Mouse (Mus musculus) lung, adult 10 weeks (tissue): ENCODE results near the gene Mief2. TPM values are rescaled to one million over a fixed set of nuclear protein-coding genes. Genes with fewer than 3 reads are reported as not detected.

Source experiments
- polyA plus RNA-seq: library from polyadenylated mRNA; stranded (reverse); fragments of 350-450 nt; fragmentation: Illumina TruSeq; extraction: RNeasy Lipid Tissue Mini Kit (QIAGEN cat#74804); gene quantifications from one replicate; pipeline ENCODE4 v1.2.3, GENCODE M21; 2014; ENCODE audit warnings: low read depth, low replicate concordance; ENCODE audit not compliant: insufficient read depth

The Mief2 gene
- 10.3 TPM for polyA plus RNA-seq

DNA sequence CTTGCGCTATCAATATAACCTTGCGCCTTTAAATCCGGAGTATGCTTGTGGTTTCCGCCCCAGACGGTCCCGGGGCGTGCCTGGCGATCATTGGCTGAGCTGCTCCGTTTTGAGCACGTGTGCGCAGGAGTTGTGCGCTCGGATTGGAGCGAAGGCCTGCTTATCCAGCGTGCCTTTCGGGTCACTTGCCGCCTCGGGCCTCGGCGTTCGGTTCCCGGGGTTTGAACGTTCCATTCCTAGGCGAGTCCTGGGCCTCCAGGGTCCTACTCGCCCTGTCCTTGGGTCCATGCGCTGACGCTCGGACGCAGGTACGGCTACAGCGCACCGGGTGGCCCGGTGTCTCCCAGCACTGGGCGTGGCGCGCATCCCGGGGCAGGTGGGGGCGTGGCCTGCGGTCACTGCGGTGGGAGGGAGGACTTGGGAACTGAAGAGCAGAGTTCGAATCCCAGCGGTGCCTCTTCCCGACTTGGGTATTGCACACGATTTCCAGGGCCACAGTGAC lies at the start of gene Mief2:
Gene Mief2, plus strand, starts transcription at position 139 of the 502 bp plus-strand sequence.

GRCm38 (mm10) chr11:60699524-60700075 lies 28.6 kb upstream of the Mief2 start, which contains the start of gene Llgl1:
Llgl1 (plus strand) TSS chr11:60699723.

DNA sequence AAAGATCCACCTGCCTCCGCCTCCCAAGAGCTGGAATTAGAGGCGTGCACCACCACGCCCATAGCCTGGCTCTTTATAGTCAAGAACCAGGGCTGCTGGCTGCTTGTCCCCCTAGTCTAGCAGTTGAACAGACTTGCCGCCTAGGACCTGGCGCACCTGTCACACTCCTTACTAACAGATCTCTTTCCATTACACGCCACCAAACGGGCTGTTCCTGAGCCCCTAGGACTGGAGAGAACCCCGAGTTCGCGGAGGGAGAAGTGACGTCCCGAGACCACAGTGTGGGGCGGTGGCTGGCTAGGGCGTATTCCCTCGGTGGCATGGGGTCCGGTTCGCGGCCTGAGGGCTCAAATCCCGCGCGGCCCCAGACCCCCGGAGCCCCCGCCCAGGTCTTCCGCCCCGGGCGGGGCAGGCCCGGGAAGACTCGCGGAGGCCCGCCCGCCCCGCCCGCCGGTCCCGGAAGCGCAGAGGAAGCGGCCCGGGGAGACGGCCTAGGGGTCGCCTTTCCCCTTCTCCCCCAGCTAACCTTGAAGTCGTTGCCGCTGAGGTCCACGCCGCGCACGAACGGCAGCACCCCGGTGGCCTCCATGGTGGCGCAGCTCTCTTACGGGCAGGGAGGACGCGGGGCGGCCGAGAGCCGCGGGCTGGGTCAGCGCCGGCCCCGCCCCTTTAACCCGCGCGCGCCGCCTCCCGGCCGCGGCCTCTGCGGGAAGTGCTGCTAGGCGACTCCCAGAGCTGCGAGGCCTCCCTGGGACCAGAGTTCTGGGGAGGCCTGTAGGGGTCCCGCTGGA lies 1.4 kb upstream of the Mief2 start, which contains the start of gene Flii:
Gene Flii, minus strand, starts transcription at position 663 of the 791 bp plus-strand sequence.

DNA sequence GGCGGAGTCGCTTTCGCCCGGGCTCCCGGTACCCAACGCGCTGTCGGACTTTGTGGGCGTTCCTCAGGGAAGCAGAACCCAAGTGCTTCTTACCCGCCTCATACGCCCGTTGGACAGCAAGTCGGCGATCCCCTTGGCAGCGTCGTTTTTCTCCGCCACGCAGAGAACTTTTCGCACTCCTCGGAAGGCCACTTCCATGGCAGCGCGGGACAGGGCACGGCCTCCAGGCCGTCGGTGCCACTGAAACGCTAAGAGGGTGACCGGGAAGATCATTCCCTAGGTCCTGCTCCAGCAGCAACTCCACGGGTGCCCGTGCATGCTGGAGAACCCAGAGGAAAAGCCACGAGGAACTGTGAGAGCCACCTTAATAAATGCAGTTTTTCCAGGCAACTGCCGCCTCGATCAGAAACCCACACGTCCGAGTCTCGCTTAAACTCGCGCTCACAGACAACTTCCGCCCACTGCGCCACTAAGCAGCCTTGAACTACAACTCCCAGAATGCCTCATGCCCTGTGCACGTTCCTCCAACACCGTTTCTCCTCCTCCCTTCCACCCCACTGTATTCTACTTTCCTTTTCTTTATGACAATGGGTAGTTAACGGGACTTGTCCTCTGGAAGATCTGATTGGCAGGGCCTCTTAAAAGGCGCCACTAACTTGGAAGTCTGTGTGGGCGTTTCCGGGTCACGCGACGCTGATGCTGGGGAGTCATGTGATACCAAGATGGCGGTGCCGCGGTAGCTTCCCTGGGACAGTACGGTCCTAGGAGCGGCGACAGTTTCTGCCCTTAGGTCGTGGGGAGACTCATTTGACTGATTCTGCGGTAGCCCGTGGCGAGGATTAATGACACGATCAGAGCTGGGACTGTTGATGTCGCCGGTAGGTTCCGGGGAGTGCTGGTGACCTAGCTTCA lies 48.9 kb downstream of the Mief2 start, which contains the start of the genes Top3a and Smcr8:
Gene Top3a, minus strand, starts transcription at position 537 of the 912 bp plus-strand sequence.
Gene Smcr8, plus strand, starts transcription at position 696 of the 912 bp plus-strand sequence.

Other genes starting within 250 kb of the Mief2 start
- gene Alkbh5, start 192.0 kb upstream of the Mief2 start, polyA plus RNA-seq = 21.0 TPM
- 11.3 TPM for gene Llgl1, start 28.7 kb upstream of the Mief2 start, polyA plus RNA-seq
- gene Flii, start 1.1 kb upstream of the Mief2 start, polyA plus RNA-seq = 80.3 TPM
- 3.6 TPM for gene Top3a, start 49.0 kb downstream of the Mief2 start, polyA plus RNA-seq
- 5.0 TPM for gene Smcr8, start 49.1 kb downstream of the Mief2 start, polyA plus RNA-seq
- 5.8 TPM for gene Shmt1, start 83.3 kb downstream of the Mief2 start, polyA plus RNA-seq
- gene Dhrs7b, start 102.2 kb downstream of the Mief2 start, polyA plus RNA-seq = 23.8 TPM
- 30.1 TPM for gene Tmem11, start 150.9 kb downstream of the Mief2 start, polyA plus RNA-seq
- 7.1 TPM for gene Natd1, start 186.4 kb downstream of the Mief2 start, polyA plus RNA-seq
- gene Map2k3, start 203.6 kb downstream of the Mief2 start, polyA plus RNA-seq = 50.3 TPM